Mouse (Mus musculus): ENCODE measurements at regions not wholly inside any gene's neighbourhood (a gene's known extent, or its start where the extent isn't known, plus 50 kb on each side); places are given as distances from the start of the nearest gene placed in this dataset.

GRCm38 (mm10) chr14:29900931-29901330, 67.2 kb upstream of the Selenok start:
- TF ChIP-seq CTCF (conservative IDR thresholded peaks at IDR 0.05; ENCODE audit: insufficient read depth, insufficient read length, low read depth, low read length) (no peak), POLR2A (IDR thresholded peaks at IDR 0.05; ENCODE audit: low read depth, low read length) (no peak)
